Mouse (Mus musculus) ovary, adult 2 months (tissue): ENCODE results near the gene Zcwpw1. TPM values are rescaled to one million over a fixed set of nuclear protein-coding genes. Genes with fewer than 3 reads are reported as not detected.

Source experiments
- polyA plus RNA-seq: library from polyadenylated mRNA; depleted of rRNA; stranded (reverse); fragments of >200 nt; gene quantifications from 2 replicates; pipeline ENCODE4 v1.2.3, GENCODE M21; 2012; rRNA removed

Zcwpw1 gene
- 1.00 and 1.0 TPM in 2 replicates for polyA plus RNA-seq

DNA sequence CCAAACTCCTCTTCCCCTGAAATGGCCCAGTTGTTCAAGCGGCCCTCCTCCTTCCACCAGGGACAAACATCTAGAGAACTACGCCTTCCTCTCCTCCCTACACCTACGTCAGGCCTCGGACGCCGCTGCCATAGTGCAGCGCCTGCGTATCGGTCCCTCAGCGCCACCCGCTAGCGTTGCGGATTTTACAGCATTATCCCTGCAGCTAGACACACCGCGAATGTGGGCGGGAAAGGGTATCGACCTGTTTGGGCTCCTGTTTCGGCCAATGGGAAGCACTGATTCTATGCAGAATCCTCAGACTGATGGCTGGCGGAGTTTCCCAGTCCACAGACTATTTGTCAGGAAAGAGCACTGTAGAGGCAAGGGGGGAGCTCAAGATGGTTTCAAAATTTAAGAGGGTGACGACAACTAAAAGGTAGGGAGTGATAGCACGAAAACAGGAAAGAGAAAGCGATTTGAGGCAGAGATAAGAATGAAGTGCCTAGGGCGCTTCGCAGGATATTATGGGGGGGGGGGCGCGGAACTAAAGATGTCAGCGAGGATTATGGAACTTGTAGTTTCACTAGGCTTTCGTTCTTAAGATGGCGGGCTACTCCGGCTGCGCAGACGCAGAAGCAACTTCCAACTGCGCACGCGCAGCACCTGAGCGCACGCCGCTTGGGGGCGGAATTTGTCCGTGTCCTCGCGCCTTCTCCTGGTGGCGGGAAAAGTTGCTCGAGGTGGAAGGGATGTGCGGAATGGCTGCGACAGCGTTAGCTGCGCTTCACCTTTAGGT, at the start of gene Zcwpw1, which contains the start of gene Mepce:
Gene Zcwpw1 (plus strand): TSS at position 648 of the 778 bp plus-strand sequence.
Gene Mepce (minus strand): TSS at position 505 of the 778 bp plus-strand sequence.

GRCm38 (mm10) chr5:137741023-137741931, 46.3 kb upstream of the Zcwpw1 start, which contains the start of gene Nyap1:
TSS of gene Nyap1 (minus strand) at chr5:137741607.

GRCm38 (mm10) chr5:137745214-137746171, 42.1 kb upstream of the Zcwpw1 start, which contains the start of gene Tsc22d4:
TSS of gene Tsc22d4 (plus strand) at chr5:137745730.

DNA sequence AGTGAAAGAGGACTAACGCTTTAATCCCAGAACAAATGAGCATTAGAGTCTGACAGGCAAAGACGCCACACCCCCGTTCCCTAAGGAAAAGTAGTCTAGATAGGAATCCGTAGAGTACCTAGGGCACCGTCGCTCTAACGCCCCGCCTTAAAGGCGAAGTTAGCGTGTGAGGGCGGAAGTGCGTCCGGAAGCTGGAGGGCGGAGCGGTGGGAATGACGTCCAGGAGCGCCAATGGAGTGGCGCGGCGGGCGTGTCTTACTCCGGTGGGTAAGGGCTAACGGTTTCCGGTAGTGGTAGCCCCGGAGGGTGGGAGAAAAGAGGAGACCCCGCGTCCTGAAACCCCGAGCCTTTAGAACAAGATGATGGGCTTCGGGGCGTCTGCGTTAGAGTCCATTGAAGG, 9.0 kb upstream of the Zcwpw1 start, which contains the start of gene Ppp1r35:
Gene Ppp1r35 (plus strand): TSS at position 215 of the 400 bp plus-strand sequence.

GRCm38 (mm10) chr5:137835966-137836520, 48.4 kb downstream of the Zcwpw1 start, which contains the start of gene Pilra:
TSS of gene Pilra (minus strand) at chr5:137836281.

DNA sequence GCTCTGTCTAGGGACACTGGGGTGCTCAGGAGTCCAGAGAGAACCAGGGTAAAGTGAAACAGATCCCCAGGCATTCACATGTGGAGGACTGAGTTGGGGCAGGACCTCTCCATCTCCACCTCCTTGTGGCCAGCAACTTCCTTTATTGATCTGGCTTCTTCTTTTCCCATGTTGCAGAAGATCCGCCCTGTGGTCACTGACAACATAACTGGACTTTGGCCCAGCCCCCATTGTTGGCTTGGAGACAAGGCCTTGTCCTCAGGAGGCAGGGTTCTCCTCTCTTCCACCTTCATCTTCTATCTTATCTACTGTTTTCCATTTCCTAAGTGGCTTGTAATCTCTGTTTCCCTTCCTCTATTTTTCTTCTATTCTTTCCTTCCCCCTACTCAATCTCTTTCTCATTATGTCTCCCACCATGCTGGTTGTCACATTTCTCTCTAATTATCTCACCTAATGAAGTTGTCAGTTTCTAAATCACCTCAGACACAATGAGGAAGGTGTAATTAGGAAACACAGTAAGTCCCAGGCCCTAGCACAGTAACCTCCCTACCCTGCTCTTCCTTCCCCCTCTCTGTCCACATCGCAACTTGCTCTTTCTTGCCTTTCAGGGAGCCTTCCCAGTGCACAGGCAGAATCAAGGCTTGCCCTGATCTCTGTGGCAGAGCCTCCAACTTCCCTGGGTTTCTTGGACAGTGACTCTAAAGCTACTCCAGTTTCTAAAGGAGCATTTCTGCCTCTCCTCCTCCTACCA, 70.5 kb downstream of the Zcwpw1 start, which contains the start of gene Pilrb1:
Gene Pilrb1 (minus strand): TSS at position 147 of the 751 bp plus-strand sequence.

GRCm38 (mm10) chr5:137871644-137872380, 84.2 kb downstream of the Zcwpw1 start, which contains the start of gene Pilrb2:
TSS of gene Pilrb2 (minus strand) at chr5:137871815.

Other genes with a start within 250 kb of the Zcwpw1 start
- gene Actl6b, start 234.3 kb upstream of the Zcwpw1 start, polyA plus RNA-seq: 0.08 TPM in 1 of 2 replicates, not detected in the other
- 1.9 TPM in 2 replicates for gene Tfr2, start 218.0 kb upstream of the Zcwpw1 start, polyA plus RNA-seq
- gene Mospd3, start 186.7 kb upstream of the Zcwpw1 start, polyA plus RNA-seq: 134 and 156 TPM in 2 replicates
- gene Pcolce, start 174.0 kb upstream of the Zcwpw1 start, polyA plus RNA-seq: 434 and 514 TPM in 2 replicates
- gene Fbxo24, start 158.8 kb upstream of the Zcwpw1 start, polyA plus RNA-seq: 0.93 and 0.97 TPM in 2 replicates
- gene Lrch4, start 158.7 kb upstream of the Zcwpw1 start, polyA plus RNA-seq: 47.7 and 50.0 TPM in 2 replicates
- gene Gm20605, start 158.6 kb upstream of the Zcwpw1 start, polyA plus RNA-seq: 33.5 and 36.4 TPM in 2 replicates
- gene Sap25, start 146.5 kb upstream of the Zcwpw1 start, polyA plus RNA-seq: 94.8 and 112 TPM in 2 replicates
- gene Irs3, start 142.1 kb upstream of the Zcwpw1 start, polyA plus RNA-seq: 7.2 and 7.5 TPM in 2 replicates
- 33.2 and 38.9 TPM in 2 replicates for gene Agfg2, start 103.1 kb upstream of the Zcwpw1 start, polyA plus RNA-seq
- 10.9 and 13.2 TPM in 2 replicates for gene Nyap1, start 46.2 kb upstream of the Zcwpw1 start, polyA plus RNA-seq
- gene Tsc22d4, start 42.1 kb upstream of the Zcwpw1 start, polyA plus RNA-seq: 135 and 151 TPM in 2 replicates
- 70.6 and 89.1 TPM in 2 replicates for gene Ppp1r35, start 8.9 kb upstream of the Zcwpw1 start, polyA plus RNA-seq
- 42.4 and 45.4 TPM in 2 replicates for gene Mepce, start 143 bp upstream of the Zcwpw1 start, polyA plus RNA-seq
- gene Pilra, start 48.5 kb downstream of the Zcwpw1 start, polyA plus RNA-seq: 0.71 and 1.1 TPM in 2 replicates
- gene Pilrb1, start 70.3 kb downstream of the Zcwpw1 start, polyA plus RNA-seq: 2.1 and 3.6 TPM in 2 replicates
- 2.1 and 2.2 TPM in 2 replicates for gene Pilrb2, start 84.0 kb downstream of the Zcwpw1 start, polyA plus RNA-seq
- 0.05 TPM in 1 of 2 replicates, not detected in the other for gene Cyp3a13, start 133.8 kb downstream of the Zcwpw1 start, polyA plus RNA-seq
- 0.33 and 0.73 TPM in 2 replicates for gene Gjc3, start 175.3 kb downstream of the Zcwpw1 start, polyA plus RNA-seq
- gene Azgp1, start 193.7 kb downstream of the Zcwpw1 start, polyA plus RNA-seq: 0.31 and 0.41 TPM in 2 replicates
- not detected in 2 replicates for gene Smok3a, start 233.5 kb downstream of the Zcwpw1 start, polyA plus RNA-seq
- not detected in 2 replicates for gene Smok3b, start 233.6 kb downstream of the Zcwpw1 start, polyA plus RNA-seq